Mouse (Mus musculus): ENCODE data around the gene Htra1. TPM values are rescaled to one million over a fixed set of nuclear protein-coding genes. Genes with fewer than 3 reads are reported as not detected.
A peak's percentile ranks its signal among the peaks of the same experiment; 100 is the strongest.

Htra1 gene
- total RNA-seq, 2 experiments from 2014 or later, result 93.5 to 103 TPM

DNA sequence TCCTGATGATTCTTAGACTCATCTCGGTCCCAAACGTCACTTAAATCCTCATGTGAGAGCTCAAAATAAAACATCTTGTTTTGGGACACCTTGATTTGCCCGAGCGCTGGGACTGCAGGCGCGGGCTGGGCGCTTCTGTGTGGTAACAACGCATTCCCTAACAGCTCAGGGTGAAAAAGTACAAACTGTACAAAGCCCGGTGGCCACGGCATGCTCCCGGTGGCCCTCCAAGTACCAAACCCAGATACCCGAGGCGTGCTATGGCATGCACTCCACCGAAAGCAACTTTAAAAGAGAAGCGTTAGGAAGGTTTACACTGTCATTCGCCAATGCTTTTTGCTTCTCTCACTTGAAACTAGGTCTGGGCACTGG lies 504 bp upstream of the Htra1 start:
- no peak for DNase-seq

DNA sequence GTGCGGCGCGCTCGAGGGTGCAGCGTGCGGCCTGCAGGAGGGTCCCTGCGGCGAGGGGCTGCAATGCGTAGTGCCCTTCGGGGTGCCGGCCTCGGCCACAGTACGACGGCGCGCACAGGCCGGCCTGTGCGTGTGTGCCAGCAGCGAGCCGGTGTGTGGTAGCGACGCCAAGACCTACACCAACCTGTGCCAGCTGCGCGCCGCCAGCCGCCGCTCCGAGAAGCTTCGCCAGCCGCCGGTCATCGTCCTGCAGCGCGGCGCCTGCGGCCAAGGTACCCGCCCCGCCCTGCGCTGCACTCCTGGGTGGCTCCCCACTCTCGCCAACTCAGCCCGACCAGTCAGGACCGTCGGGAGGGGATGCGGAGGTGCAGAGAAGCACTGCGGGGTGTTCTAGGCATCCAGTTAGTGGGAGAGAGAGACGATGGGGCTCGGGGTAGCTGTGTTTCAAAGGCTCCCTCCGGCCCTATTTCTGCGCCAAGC lies 601 bp downstream of the Htra1 start:
- peak; percentile 62 for DNase-seq

DNA sequence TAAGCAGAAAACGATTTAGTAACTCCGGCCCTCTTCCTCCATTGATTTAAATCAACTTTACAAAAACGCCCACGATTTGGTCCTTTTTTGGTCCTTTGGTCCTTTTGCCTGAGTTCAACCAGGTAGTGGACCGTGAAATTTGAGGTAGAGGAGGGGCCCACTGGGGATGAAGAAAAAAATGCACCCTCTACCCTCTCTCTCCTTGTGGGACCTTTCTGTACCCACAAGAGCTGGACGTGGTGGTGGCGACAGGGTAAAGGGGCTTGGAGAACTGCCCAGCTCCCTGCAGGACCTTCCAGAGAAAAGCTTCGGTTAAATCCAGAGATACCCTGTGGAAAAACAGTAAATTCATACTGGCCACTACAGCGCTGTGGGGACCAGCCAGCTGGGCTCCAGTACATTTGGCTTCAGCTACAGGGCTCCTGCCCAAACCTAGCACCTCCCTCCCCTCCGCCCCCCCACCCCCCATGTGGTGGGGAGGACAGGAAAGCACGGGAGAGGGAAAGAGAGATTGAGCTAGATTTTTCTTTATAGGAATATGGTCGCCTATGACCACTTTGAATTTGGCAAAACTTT lies 1.4 kb downstream of the Htra1 start:
- peak; percentile 41 for DNase-seq

DNA sequence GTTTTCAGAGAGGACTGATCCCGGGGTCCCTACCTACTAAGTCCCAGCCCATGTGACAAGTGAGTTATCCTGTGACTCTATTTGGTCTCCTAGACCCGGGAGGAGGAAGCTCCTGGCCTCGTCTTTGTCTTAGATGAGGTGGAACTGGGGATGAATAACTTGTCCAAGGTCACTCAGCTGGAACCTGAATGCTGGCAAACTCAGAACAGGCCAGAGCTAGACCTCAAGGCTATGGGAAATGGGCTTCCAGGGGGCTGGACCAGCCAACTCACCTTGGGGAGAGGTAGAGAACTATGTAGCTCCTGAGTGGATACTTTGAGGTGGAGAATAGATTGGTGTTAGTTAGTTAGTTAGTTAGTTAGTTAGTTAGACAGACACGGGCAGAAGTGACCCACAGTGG lies 2.1 kb downstream of the Htra1 start:
- DNase-seq, result no peak

DNA sequence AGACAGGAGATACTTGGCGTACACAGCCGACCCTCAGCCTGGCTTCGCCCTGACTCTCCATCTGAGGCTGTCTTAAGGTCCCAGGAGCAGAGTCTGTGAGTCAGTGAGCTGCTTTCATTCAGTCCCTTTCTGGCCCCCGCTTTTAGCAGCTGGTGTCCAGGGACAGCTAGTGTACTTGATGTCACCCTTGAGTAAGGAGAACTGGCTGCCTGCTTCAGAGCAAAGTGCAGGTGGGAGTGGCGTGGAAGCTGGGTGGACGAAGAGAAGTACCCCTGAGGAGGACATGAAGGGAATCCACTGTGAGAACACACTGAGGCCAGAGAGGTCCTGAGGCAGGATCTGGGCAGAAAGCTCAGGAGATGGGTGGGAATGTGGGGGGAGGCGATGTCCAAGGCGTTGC lies 3.0 kb downstream of the Htra1 start:
- DNase-seq, result no peak

DNA sequence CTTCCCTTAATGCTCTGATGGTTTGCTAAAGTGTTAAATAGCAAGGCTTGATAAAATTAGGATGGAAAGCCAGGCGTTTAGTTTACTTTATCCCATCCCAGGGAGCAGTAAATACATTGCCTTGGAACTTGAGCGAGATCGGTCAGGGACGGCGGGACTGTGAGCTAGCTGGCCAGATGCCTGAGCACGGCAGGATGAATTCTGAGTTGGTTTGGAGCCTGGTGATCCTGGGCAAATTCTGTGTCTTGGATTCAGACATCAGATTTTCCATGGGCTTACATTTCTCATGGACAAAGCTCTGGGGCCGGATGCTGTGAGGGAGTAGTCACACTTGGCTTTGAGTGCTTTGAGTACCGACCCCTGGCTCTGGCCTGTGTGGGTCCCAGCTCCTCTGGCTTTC lies 4.8 kb downstream of the Htra1 start:
- no peak for DNase-seq

DNA sequence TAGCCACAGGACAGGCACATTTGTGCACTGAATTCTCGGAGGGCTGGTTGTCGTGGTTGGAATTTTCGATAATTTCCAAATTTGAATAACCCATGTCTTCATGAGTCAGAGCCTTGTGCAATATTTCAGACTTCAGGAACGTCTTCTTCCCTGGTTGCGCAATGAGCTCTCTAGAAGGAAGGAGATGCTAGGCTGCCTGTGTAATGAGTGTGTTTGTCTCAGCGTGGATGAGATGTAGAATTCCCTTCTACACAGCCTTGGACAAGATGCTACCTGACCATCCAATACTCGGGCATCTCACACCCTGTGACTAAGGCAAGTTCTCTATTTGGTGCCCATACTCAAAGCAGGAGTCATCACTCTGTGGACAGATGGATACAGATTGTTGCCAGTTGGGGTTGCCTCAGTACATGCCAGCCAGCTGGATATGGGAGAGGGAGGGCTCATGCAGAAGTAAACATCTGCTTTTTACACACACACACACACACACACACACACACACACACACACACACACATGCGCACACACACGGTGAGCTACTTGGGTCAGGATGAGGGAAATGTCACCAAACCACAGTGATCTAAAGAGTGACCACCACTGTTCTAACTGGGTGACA lies 7.5 kb downstream of the Htra1 start:
- no peak for DNase-seq

DNA sequence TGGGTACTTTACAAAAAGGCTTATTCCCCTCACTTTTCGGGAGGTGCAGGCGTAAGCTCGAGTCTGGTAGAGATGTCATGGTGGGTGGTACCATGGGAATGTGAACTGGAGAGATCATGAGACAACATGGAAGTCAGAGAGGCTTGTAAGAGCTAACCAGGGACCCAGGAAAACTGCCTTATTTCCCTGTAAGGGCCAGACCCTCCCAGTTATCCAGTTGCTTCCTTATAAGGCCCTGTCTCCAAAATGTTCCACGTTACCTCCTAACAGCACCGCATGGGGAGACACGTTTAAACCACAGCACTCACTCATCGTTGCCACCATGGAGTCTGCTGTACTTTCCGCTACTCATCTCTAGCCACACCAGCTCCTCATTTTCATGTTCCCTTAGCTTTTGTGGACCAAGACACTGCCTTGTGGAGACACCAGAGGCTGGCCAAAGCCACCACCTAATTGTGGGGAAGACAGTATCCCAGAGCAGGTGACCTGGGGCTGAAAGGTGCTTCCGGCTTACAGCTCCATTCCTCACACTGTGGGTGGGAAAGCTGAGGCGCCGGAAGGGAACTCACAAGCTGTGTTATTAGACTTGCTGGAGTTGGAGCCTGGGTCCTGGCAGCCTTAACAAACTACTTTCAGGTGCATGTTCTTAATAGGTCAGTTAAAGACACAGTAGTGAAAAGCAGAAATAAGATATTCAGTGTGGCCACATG lies 9.0 kb downstream of the Htra1 start:
- no peak for DNase-seq

DNA sequence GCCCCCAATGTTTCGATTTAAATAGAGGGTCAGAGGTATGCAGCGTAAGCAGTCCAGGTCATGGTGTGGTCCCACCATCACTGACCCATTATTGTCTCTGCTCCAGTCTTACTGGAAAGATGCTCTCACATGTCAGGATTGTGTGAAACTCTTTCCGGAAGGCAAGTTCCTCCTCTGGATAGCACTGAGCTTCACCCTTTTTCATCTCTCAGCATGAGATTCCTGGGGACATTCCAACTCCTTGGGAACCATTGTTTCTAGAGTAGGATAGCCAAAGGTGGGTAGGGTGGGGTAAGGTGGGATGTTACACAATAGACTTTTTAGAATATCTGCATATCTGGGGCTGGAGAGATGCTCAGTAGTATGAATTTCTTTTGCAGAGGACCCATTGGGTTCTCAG lies 9.8 kb downstream of the Htra1 start:
- no peak for DNase-seq

DNA sequence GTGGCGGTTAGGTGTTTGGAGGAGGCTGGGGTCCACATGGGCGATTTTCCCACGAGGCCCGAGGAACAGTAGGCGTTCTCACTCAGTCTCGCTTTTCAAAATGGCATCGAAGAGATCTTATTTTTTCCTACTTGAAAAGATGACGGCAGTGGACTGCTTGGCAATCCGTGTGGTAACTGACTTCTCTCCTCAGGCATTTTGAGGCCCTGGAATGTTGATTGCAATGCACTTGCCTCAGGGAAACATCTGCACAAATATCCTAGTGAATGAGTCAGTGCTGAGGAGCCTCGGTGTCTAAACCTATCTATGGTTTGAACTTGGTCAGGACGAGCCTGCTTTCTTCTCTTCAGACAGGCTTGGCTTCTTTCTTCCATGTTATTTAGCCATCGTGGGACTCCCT lies 10.4 kb downstream of the Htra1 start:
- no peak for DNase-seq

DNA sequence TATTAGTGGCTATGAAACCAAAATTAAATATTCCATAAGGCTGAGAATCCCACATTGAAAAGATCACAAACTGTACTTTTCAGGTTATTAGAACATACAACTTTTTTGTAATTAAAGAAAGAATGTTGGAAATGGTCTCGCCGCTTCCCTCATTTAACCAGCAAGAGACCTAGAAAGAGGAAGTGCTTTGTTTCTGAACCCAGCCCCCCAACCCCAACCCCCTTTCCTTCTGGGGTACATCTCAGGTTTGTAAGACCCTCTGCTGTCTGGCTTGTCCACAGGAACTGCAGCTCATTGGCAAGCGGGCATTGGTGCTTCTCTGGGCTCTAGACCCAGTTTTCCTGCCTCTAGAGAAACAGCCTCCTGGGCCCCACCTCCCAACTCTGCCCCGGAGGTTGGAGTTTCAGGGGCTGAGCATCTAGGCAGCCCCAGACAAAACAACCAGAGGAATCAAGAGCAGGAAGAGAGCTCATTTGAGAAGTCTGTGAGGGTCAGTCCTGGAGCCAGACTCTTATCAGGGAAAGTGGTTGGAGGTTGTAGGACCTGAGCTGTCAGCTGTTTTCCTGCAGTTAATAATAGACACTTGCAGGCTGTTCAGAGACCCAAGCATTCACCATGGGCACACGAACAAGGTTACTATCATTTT lies 12.8 kb downstream of the Htra1 start:
- no peak for DNase-seq

DNA sequence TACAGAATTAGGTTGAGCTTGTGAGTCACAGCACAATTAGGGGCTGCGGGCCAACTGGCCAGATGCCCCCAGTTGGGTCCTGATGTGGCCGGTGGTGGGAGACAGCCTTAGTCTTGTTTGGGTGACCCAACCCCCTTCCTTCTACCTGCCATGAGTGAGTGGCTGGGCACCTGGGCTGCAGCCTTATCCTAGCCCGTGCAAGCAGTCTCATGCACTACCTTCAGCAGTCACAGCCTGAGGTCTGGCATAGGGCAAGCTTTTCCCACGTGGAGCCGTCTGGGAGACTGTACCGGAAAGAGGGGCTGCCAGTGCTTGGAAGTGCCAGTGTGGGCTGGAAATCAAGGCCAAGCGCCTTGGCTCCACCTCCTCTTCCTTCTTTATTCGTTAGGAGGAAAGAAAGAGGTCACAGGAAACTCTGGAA lies 13.4 kb downstream of the Htra1 start:
- DNase-seq, result peak; percentile 44

DNA sequence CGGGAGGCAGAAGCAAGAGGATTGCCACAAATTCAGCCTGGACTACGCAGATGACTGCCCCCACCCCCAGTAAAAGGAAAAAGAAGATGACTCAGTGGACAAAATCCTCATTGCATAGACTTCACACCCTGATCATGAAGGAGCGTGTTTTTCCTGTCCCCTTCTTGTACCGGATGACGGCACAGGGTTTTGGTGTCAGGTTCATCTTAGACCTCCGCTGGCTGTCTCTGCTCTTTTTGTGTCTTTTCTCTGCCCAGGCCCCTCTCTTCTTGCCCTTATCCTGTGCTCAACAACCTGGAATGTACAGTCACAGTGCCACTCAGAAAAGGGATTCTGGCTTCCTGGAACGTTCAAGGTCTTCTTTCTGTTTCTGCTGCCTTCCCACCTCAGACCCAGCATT lies 14.6 kb downstream of the Htra1 start:
- DNase-seq, result no peak

DNA sequence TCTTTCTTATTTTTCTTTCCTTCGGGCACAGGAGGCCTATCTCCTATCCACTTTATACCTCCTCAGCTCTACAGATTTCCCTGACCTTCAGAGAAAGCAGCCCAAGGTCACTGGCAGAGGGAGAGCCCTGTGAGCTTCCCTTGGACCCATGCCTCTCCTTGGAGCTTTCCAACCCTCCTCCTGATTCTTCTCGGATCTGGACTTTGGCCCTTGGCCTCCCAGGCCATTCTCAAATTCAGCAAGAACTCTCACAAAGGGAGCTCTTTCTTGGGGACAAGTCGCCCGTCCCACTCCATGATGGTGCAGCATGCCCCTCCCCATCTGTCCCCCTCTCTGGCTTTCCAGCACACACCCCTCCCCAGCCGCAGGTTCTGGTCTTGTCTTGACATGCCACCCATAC lies 15.1 kb downstream of the Htra1 start:
- no peak for DNase-seq

DNA sequence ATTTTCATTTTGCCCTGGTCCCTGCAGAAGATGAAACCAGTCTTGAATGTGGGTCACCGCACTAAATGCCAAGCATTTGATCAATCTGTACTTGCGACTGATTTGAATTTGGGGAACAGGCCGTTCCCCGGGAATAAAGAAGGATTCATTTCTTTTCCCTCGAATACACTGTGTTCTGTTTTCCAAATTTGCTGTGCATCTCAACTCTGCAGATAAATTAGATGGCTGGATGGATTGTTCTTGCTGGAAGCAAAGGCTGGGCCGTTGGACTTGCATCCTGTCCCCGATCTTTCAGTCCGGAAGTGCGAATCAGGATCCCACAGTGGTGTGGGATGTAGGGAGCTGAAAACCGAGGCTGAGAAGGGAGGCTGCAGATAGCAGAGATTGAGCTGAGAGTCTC lies 17.5 kb downstream of the Htra1 start:
- DNase-seq, result no peak

DNA sequence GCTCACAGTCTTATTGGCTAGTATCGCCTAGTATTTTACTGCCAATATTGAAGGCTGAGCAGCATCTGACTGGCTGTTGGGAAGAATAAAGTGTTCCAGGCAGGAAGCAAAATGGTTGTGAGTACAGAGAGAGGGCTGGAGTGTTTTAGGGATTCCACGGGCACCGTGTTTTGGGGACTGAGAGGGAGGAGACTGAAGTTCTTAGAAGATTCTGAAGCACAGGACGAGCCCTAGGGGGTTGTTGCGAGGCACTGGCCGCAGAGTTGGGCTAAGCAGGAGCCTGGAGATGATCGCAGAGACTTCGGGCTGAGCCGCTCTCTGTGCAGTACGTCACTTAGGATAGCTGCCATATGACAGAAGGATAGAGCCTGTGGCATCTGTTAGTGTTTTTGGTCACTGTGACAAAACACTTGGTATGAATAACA lies 18.3 kb downstream of the Htra1 start:
- DNase-seq, result no peak

DNA sequence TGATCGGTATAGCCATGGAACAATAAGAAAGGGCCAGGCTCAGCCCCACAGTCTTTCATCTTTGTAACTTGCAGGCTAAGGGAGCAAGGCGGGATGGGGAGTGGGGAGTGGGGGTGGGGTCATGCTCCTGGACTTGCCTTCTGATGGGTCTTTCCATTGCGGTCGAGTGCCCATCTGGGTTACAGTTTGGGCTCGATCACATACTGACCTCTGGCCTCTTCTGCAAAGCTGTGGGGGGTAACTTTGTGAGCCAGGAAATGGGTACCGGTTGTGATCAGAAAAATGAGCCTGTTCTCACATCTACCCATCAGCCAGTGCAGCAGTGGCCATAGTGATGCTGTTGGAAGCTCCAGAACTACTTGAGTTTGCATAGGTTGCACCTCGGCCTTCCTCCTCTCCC lies 22.6 kb downstream of the Htra1 start:
- DNase-seq, result no peak

DNA sequence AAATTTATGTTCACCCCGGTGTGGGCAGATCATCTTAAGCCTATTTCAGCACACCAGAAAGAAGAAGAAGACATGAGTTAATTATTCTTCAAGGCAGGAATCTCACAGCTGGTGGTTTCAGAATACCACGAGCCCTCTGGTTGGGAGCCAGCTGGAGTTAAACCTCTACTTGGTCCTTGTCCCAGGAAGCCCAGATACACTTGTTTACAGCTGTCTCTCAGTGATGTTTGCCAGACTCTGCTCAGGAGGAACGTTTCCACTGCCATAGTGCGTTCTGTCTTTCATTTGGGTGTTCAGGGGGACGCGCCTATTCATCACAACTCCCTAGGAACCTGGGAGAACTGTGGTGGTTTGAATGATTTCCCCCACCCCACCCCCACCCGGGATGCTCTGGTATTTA lies 24.0 kb downstream of the Htra1 start:
- DNase-seq, result peak; percentile 86

DNA sequence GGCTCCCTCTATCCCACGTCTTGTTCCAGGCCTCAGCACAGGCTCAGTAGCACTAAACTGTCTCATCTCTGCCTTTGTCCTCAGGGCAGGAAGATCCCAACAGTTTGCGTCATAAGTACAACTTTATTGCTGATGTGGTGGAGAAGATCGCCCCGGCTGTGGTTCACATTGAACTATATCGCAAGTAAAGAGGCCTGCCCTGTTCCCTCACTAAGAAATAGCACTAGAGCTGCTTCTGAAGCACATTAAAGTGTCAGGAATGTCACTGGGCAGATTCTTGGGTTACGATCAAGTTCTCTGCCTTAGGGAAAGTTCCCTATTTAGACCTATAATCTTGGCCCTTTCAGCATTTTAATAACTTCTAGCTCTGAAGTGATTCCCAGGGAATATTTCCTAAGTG lies 25.5 kb downstream of the Htra1 start:
- no peak for DNase-seq

DNA sequence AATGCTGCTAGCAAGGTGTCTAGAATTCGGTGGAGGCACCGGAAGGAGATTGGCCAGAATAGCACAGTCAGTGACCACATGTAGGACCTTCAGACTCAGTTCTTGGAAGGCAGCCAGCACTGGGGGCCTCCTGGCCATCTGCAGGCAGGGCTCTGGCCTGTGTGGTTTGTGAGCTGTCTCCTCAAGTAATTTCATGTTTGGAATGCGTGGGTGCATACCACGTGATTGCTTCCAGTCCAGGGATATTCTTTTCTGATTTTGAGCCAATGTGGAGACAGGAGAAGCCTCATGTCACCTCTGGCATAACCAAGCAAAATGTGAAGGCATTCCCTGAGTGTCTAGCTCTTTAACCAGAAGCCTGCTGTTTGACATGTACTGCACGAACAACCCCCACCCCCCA lies 28.8 kb downstream of the Htra1 start:
- peak; percentile 72 for DNase-seq

DNA sequence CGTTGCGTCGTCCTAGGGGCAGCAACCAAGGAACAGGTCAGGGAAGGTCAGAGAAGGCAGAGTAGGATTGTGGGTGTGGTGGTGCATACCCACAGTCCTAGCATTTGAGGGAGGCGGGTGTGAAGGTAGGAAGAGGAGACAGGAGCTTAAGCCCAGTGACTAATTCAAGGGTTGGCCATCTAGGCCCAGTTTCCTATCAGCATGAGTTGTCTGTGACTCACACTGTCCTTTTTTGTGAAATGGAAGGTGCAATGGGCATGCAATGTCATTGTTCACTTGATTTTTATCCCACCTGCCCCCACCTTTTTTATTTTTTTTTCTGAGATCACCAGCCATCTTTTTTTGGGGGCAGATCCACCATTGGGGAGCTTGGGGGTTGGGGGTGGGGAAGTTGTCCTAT lies 29.5 kb downstream of the Htra1 start:
- DNase-seq, result no peak

DNA sequence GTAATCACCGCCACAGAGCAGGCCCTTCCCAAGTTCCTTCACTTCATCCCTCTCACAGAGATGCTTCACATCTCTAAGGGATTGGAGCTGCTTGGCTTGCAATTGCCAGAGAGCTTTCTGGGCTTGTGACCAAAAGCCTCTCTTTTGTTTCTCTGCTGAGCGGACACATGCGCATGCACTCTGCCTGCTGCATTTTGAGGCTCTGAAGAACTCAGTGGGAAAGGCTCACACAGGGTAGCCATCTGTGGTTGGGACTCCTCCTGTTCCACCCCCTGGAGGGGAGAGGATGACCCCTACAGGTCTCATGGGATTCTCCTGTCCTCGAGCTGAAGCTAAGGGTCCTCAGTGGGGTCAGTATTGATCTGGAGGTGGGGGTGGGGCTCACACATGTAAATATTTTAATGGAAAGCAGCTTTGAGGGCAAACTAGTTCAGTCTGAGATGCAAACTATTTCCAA lies 30.0 kb downstream of the Htra1 start:
- peak; percentile 44 for DNase-seq

DNA sequence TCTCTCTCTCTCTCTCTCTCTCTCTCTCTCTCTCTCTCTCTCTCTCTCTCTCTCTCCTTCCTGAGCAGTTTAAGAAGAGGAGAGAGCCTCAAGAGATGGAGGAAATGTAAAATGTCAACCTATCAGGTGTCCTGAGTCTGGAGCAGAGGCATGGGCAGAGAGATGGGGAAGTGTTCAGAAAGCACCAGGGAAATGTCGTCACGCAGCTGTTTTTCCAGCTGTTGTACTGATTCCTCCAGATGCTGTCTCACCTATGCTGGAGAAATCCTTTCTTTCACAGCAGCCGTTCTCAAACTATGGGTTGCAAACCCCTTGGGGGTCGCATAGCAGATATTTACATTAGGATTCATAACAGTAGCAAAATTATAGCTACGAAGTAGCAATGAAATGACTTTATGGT lies 30.5 kb downstream of the Htra1 start:
- DNase-seq, result no peak

All from gastrocnemius, postnatal 10 days (tissue).